Mouse (Mus musculus) liver, embryonic 11.5 days (tissue): ENCODE measurements around the gene Enho. TPM values are rescaled to one million over a fixed set of nuclear protein-coding genes. Genes with fewer than 3 reads are reported as not detected.

Experiments used
- ATAC-seq: fragments of 200-750 bp; cut with Nextera tagmentation; replicated peaks from 2 replicates; pipeline ENCODE4 v1.8.0; 2017; ENCODE audit warnings: moderate number of reproducible peaks, mild to moderate bottlenecking, moderate TSS enrichment, moderate library complexity; ENCODE audit not compliant: low FRiP score
- DNase-seq: peaks from one replicate; pipeline ENCODE4 v3.0.0-alpha.2; 2017; ENCODE audit warnings: low spot score
- H3K27ac ChIP-seq: fragments of 300-500 bp; sonication (generic); 2 replicates; pipeline ENCODE4 v1.5.1; 2014; ENCODE audit warnings: mild to moderate bottlenecking, low read depth, low read length, control low read depth
- H3K27me3 ChIP-seq: fragments of 300-500 bp; sonication (generic); replicated peaks from 2 replicates; pipeline ENCODE4 v1.6.1; 2014; ENCODE audit warnings: low read length, mixed read lengths; ENCODE audit not compliant: control insufficient read depth, insufficient read depth
- H3K36me3 ChIP-seq: fragments of 300-500 bp; sonication (generic); 2 replicates; pipeline ENCODE4 v1.6.1; 2014; ENCODE audit warnings: mild to moderate bottlenecking, low read length, moderate library complexity, mixed read lengths; ENCODE audit not compliant: control insufficient read depth, insufficient read depth
- H3K4me1 ChIP-seq: fragments of 300-500 bp; sonication (generic); replicated peaks from 2 replicates; pipeline ENCODE4 v1.6.1; 2014; ENCODE audit warnings: low read length, mixed read lengths; ENCODE audit not compliant: control insufficient read depth, insufficient read depth
- H3K4me2 ChIP-seq: fragments of 300-500 bp; sonication (generic); 2 replicates; pipeline ENCODE4 v1.6.1; 2014; ENCODE audit warnings: mild to moderate bottlenecking, control low read depth, moderate library complexity
- H3K4me3 ChIP-seq: fragments of 300-500 bp; sonication (generic); 2 replicates; pipeline ENCODE4 v1.5.1; 2014; ENCODE audit warnings: low read depth, low read length, control low read depth
- H3K9ac ChIP-seq: fragments of 300-500 bp; sonication (generic); 2 replicates; pipeline ENCODE4 v1.6.1; 2014; ENCODE audit warnings: low read depth, low read length, control low read depth
- H3K9me3 ChIP-seq: fragments of 300-500 bp; sonication (generic); 2 replicates; pipeline ENCODE4 v1.6.1; 2016; ENCODE audit warnings: low read length, inconsistent platforms, mixed read lengths; ENCODE audit not compliant: control insufficient read depth
- WGBS: fragments of 180-500 bp; shearing (Covaris S2); extraction: QIAGEN DNeasy Blood & Tissue Kit; methylation state at CpG from one replicate; pipeline ENCODE4 v1.1.7; 2014; 5-methylcytosine and 5-hydroxymethylcytosine counted together
- polyA plus RNA-seq: library from polyadenylated mRNA; unstranded; fragments of >200 nt; fragmentation: Nextera tagmentation; extraction: Ambion mirVana; gene quantifications from 2 replicates; pipeline ENCODE4 v1.2.1, GENCODE M21; 2014

Enho gene
- polyA plus RNA-seq, 1 experiment from 2014 or later = 3.7 TPM

- H3K4me3 ChIP-seq = no peak overlapping the region
- H3K9me3 ChIP-seq = no peaks in the 10 kb centered on the region
- whole genome bisulfite sequencing = 65% methylated on average over 4 of the region's 4 CpGs
- H3K9ac ChIP-seq = no peak overlapping the region
- H3K4me1 ChIP-seq = peaks cover 13% of the 10 kb centered on the region
- no peaks in the 10 kb centered on the region for H3K36me3 ChIP-seq
- ATAC-seq (no peak), DNase-seq (no peak)
- peaks cover 31% of the 10 kb centered on the region for H3K27me3 ChIP-seq
- no peak overlapping the region for H3K27ac ChIP-seq
- H3K4me2 ChIP-seq = no peak overlapping the region
These were observed 41.1 kb upstream of the Enho start for GRCm38 (mm10) chr4:41681176-41681575.

- peaks cover 16% of the 10 kb centered on the region for H3K4me1 ChIP-seq
- ATAC-seq (no peak), DNase-seq (no peak)
- peak overlapping the region; percentile 34; the same call in 1 of the 2 replicates for H3K27ac ChIP-seq
- no peak overlapping the region for H3K9ac ChIP-seq
- H3K4me3 ChIP-seq = no peak overlapping the region
- peaks cover 37% of the 10 kb centered on the region for H3K27me3 ChIP-seq
- H3K4me2 ChIP-seq = no peak overlapping the region
- 57% methylated on average over 2 of the region's 2 CpGs for WGBS
- H3K36me3 ChIP-seq = no peaks in the 10 kb centered on the region
- H3K9me3 ChIP-seq = no peaks in the 10 kb centered on the region
These were observed 39.2 kb upstream of the Enho start for GRCm38 (mm10) chr4:41679291-41679690.

- DNase-seq (no peak), ATAC-seq (no peak)
- Histone ChIP-seq H3K9ac (no peak overlapping the region), H3K27ac (no peak overlapping the region), H3K27me3 (peaks cover 38% of the 10 kb centered on the region), H3K4me2 (no peak overlapping the region), H3K9me3 (no peaks in the 10 kb centered on the region), H3K36me3 (no peaks in the 10 kb centered on the region), H3K4me3 (no peak overlapping the region), H3K4me1 (peaks cover 16% of the 10 kb centered on the region)
- WGBS = 61% methylated on average over 6 of the region's 6 CpGs
These were observed 38.7 kb upstream of the Enho start for GRCm38 (mm10) chr4:41678863-41679262.

- Histone ChIP-seq H3K9ac (no peak overlapping the region), H3K27ac (no peak overlapping the region), H3K4me2 (no peak overlapping the region), H3K9me3 (no peaks in the 10 kb centered on the region), H3K4me3 (no peak overlapping the region), H3K4me1 (peaks cover 21% of the 10 kb centered on the region), H3K27me3 (peaks cover 40% of the 10 kb centered on the region), H3K36me3 (no peaks in the 10 kb centered on the region)
- WGBS = 51% methylated on average over 13 of the region's 13 CpGs
- DNase-seq (no peak), ATAC-seq (no peak)
These were observed 37.0 kb upstream of the Enho start for GRCm38 (mm10) chr4:41677006-41677629.

GRCm38 (mm10) chr4:41676248-41677005 is 36.3 kb upstream of the Enho start:
- Histone ChIP-seq H3K9ac (no peak overlapping the region), H3K4me1 (peaks cover 26% of the 10 kb centered on the region), H3K27me3 (peaks cover 37% of the 10 kb centered on the region), H3K36me3 (no peaks in the 10 kb centered on the region), H3K4me2 (no peak overlapping the region), H3K27ac (no peak overlapping the region; the same call in 1 of the 2 replicates), H3K4me3 (no peak overlapping the region), H3K9me3 (no peaks in the 10 kb centered on the region)
- DNase-seq (no peak), ATAC-seq (no peak)
- 39% methylated on average over 17 of the region's 17 CpGs for WGBS

GRCm38 (mm10) chr4:41673186-41673585 is 33.1 kb upstream of the Enho start:
- H3K4me2 ChIP-seq = no peak overlapping the region
- no peaks in the 10 kb centered on the region for H3K9me3 ChIP-seq
- no peak for ATAC-seq
- no peak for DNase-seq
- no peak overlapping the region for H3K4me3 ChIP-seq
- no peaks in the 10 kb centered on the region for H3K36me3 ChIP-seq
- H3K4me1 ChIP-seq = peaks cover 17% of the 10 kb centered on the region
- 65% methylated on average over 19 of the region's 19 CpGs for WGBS
- H3K9ac ChIP-seq = no peak overlapping the region
- peaks cover 39% of the 10 kb centered on the region for H3K27me3 ChIP-seq
- no peak overlapping the region for H3K27ac ChIP-seq

GRCm38 (mm10) chr4:41672522-41672963 is 32.4 kb upstream of the Enho start:
- WGBS = 29% methylated on average over 8 of the region's 8 CpGs
- H3K4me1 ChIP-seq = peaks cover 17% of the 10 kb centered on the region
- no peaks in the 10 kb centered on the region for H3K9me3 ChIP-seq
- DNase-seq (no peak), ATAC-seq (no peak)
- no peak overlapping the region for H3K4me3 ChIP-seq
- H3K27me3 ChIP-seq = peaks cover 39% of the 10 kb centered on the region
- H3K4me2 ChIP-seq = no peak overlapping the region
- no peaks in the 10 kb centered on the region for H3K36me3 ChIP-seq
- no peak overlapping the region for H3K9ac ChIP-seq
- no peak overlapping the region for H3K27ac ChIP-seq

GRCm38 (mm10) chr4:41671963-41672480 is 31.9 kb upstream of the Enho start:
- Histone ChIP-seq H3K4me3 (no peak overlapping the region), H3K4me1 (peaks cover 17% of the 10 kb centered on the region), H3K27ac (no peak overlapping the region), H3K36me3 (no peaks in the 10 kb centered on the region), H3K9me3 (no peaks in the 10 kb centered on the region), H3K4me2 (no peak overlapping the region), H3K27me3 (peaks cover 39% of the 10 kb centered on the region), H3K9ac (no peak overlapping the region)
- 18% methylated on average over 8 of the region's 8 CpGs for WGBS
- DNase-seq (no peak), ATAC-seq (no peak)
